Mouse (Mus musculus) kidney, embryonic 14.5 days (tissue): ENCODE results near the gene Igsf8. TPM values are rescaled to one million over a fixed set of nuclear protein-coding genes. Genes with fewer than 3 reads are reported as not detected.

ENCODE experiments used
- ATAC-seq: fragments of 200-750 bp; cut with Nextera tagmentation; 2 replicates; pipeline ENCODE4 v1.8.0; 2017; ENCODE audit warnings: moderate number of reproducible peaks, mild to moderate bottlenecking, moderate TSS enrichment, moderate library complexity; ENCODE audit not compliant: low FRiP score, low TSS enrichment
- H3K27ac ChIP-seq: fragments of 300-500 bp; sonication (generic); 2 replicates; pipeline ENCODE4 v1.5.1; 2014; ENCODE audit warnings: low read depth, mild to moderate bottlenecking, low read length, moderate library complexity, mixed read lengths
- H3K27me3 ChIP-seq: fragments of 300-500 bp; sonication (generic); 2 replicates; pipeline ENCODE4 v1.6.1; 2014; ENCODE audit warnings: mild to moderate bottlenecking, low read length; ENCODE audit not compliant: control insufficient read depth, insufficient read depth
- H3K36me3 ChIP-seq: fragments of 300-500 bp; sonication (generic); 2 replicates; pipeline ENCODE4 v1.6.1; 2014; ENCODE audit warnings: low read length, mixed read lengths; ENCODE audit not compliant: control insufficient read depth, insufficient read depth
- H3K4me1 ChIP-seq: fragments of 300-500 bp; sonication (generic); 2 replicates; pipeline ENCODE4 v1.6.1; 2014; ENCODE audit warnings: low read length, mixed read lengths; ENCODE audit not compliant: control insufficient read depth, insufficient read depth
- H3K4me2 ChIP-seq: fragments of 300-500 bp; sonication (generic); replicated peaks from 2 replicates; pipeline ENCODE4 v1.6.1; 2014; ENCODE audit warnings: low read depth, mild to moderate bottlenecking, low read length
- H3K4me3 ChIP-seq: fragments of 300-500 bp; sonication (generic); 2 replicates; pipeline ENCODE4 v1.5.1; 2014; ENCODE audit warnings: mild to moderate bottlenecking, low read length
- H3K9ac ChIP-seq: fragments of 300-500 bp; sonication (generic); 2 replicates; pipeline ENCODE4 v1.6.1; 2014; ENCODE audit warnings: low read depth, mild to moderate bottlenecking, low read length, moderate library complexity
- H3K9me3 ChIP-seq: fragments of 300-500 bp; sonication (generic); 2 replicates; pipeline ENCODE4 v1.6.1; 2016; ENCODE audit warnings: low read length; ENCODE audit not compliant: control insufficient read depth
- WGBS: fragments of 180-500 bp; shearing (Covaris S2); extraction: QIAGEN DNeasy Blood & Tissue Kit; methylation state at CpG from one replicate; pipeline ENCODE4 v1.1.7; 2014; 5-methylcytosine and 5-hydroxymethylcytosine counted together
- polyA plus RNA-seq: library from polyadenylated mRNA; unstranded; fragments of >200 nt; fragmentation: Nextera tagmentation; extraction: Ambion mirVana; gene quantifications from 2 replicates; pipeline ENCODE4 v1.2.1, GENCODE M21; 2014

The Igsf8 gene
- polyA plus RNA-seq, 1 experiment from 2014 or later = 53.1 TPM

GRCm38 (mm10) chr1:172304443-172304842, 43.0 kb downstream of the Igsf8 start:
- no peak overlapping the region for H3K4me3 ChIP-seq
- no peaks in the 10 kb centered on the region for H3K9me3 ChIP-seq
- no peak overlapping the region for H3K4me2 ChIP-seq
- no peaks in the 10 kb centered on the region for H3K27me3 ChIP-seq
- no peak overlapping the region for H3K27ac ChIP-seq
- H3K4me1 ChIP-seq = peaks cover 19% of the 10 kb centered on the region
- no peaks in the 10 kb centered on the region for H3K36me3 ChIP-seq
- H3K9ac ChIP-seq = no peak overlapping the region
- no peak for ATAC-seq
- 67% methylated on average over 6 of the region's 6 CpGs for WGBS

GRCm38 (mm10) chr1:172305153-172305552, 43.7 kb downstream of the Igsf8 start:
- Histone ChIP-seq H3K27ac (no peak overlapping the region), H3K4me2 (no peak overlapping the region), H3K9me3 (no peaks in the 10 kb centered on the region), H3K9ac (no peak overlapping the region), H3K4me3 (no peak overlapping the region), H3K36me3 (no peaks in the 10 kb centered on the region), H3K4me1 (peaks cover 23% of the 10 kb centered on the region), H3K27me3 (no peaks in the 10 kb centered on the region)
- WGBS = 93% methylated on average over 2 of the region's 2 CpGs
- ATAC-seq = no peak

DNA sequence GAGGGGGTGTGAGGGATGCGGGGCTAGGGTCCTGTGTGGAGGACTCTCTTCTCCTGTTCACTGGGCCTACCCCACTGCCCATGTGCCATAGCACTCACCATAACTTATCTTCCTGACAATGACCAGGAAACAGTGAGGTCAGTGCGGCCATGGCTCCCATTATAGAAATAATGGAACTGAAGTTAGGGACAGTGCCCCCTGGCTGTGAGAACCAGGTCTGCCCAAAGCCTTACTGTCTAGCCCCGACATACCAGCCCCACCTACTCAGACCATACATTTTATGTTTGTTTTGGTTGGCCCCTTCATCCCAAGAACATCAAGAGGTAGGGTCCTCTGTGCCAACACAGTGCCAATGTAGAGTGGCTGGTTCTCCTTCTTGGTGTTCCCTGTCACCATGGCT, 44.2 kb downstream of the Igsf8 start:
- 81% methylated on average over 3 of the region's 3 CpGs for WGBS
- H3K9ac ChIP-seq = no peak overlapping the region
- no peak overlapping the region for H3K27ac ChIP-seq
- peaks cover 27% of the 10 kb centered on the region for H3K4me1 ChIP-seq
- no peaks in the 10 kb centered on the region for H3K9me3 ChIP-seq
- no peak for ATAC-seq
- no peak overlapping the region for H3K4me3 ChIP-seq
- H3K4me2 ChIP-seq = no peak overlapping the region
- no peaks in the 10 kb centered on the region for H3K27me3 ChIP-seq
- no peaks in the 10 kb centered on the region for H3K36me3 ChIP-seq

DNA sequence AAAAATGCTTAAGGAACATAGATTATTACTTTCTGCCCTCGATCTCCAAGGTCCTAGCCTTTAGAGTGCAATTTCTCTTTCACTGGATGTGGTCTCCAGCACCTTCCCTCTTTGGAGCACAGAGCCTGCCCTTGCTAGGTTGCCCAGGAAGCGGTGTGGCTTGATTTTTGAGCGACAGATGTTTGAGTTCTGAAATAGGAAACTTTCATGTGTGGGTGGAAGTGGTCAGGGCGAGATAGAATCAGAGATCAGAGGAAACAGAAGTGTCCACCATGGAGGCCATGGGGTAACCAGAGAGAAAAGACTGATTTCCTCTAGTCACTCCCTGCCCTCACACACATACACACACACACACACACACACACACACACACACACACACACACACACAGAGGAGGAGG, 44.8 kb downstream of the Igsf8 start:
- no peak overlapping the region for H3K4me3 ChIP-seq
- no peak for ATAC-seq
- 57% methylated on average over 4 of the region's 4 CpGs for WGBS
- no peaks in the 10 kb centered on the region for H3K36me3 ChIP-seq
- H3K4me1 ChIP-seq = peaks cover 26% of the 10 kb centered on the region
- no peaks in the 10 kb centered on the region for H3K27me3 ChIP-seq
- H3K9ac ChIP-seq = no peak overlapping the region
- no peak overlapping the region for H3K4me2 ChIP-seq
- no peaks in the 10 kb centered on the region for H3K9me3 ChIP-seq
- no peak overlapping the region for H3K27ac ChIP-seq

DNA sequence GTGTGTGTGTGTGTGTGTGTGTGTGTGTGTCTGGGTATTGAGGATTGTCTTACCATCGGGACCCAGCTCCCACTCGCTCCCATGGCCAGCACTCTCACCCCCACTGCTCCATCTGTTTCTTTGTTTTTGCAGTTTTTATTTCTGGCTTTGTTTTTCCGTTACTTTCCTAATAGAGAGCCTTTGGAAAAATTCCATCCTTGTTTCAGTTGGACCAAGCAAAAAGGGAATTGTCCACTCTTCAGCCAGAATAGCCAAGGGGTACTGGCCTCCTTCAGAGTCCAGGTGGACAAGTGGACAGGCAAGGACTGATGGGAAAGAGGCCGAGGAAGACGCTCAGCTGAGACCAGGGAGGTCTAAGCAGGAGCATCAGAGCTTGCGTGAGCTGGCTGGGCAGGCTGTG, 45.4 kb downstream of the Igsf8 start:
- H3K4me3 ChIP-seq = no peak overlapping the region
- H3K9me3 ChIP-seq = no peaks in the 10 kb centered on the region
- no peaks in the 10 kb centered on the region for H3K27me3 ChIP-seq
- ATAC-seq = no peak
- no peak overlapping the region for H3K27ac ChIP-seq
- H3K36me3 ChIP-seq = no peaks in the 10 kb centered on the region
- H3K4me2 ChIP-seq = no peak overlapping the region
- 61% methylated on average over 6 of the region's 6 CpGs for WGBS
- H3K9ac ChIP-seq = no peak overlapping the region; the same call in 1 of the 2 replicates
- peaks cover 22% of the 10 kb centered on the region for H3K4me1 ChIP-seq

- Histone ChIP-seq H3K36me3 (no peaks in the 10 kb centered on the region), H3K9ac (0 out of 2 replicates have a peak overlapping the region, but pooled peaks have one; percentile 4), H3K27me3 (no peaks in the 10 kb centered on the region), H3K4me2 (no peak overlapping the region), H3K27ac (no peak overlapping the region), H3K4me1 (peaks cover 23% of the 10 kb centered on the region), H3K9me3 (no peaks in the 10 kb centered on the region), H3K4me3 (no peak overlapping the region)
- no peak for ATAC-seq
- WGBS = 64% methylated on average over 10 of the region's 10 CpGs
Observed at GRCm38 (mm10) chr1:172307936-172308335, 46.5 kb downstream of the Igsf8 start.

GRCm38 (mm10) chr1:172308409-172308808, 47.0 kb downstream of the Igsf8 start:
- peaks cover 23% of the 10 kb centered on the region for H3K4me1 ChIP-seq
- no peaks in the 10 kb centered on the region for H3K36me3 ChIP-seq
- H3K27ac ChIP-seq = no peak overlapping the region
- H3K27me3 ChIP-seq = no peaks in the 10 kb centered on the region
- WGBS = 100% methylated on average over 1 of the region's 1 CpGs
- H3K4me2 ChIP-seq = no peak overlapping the region
- 0 out of 2 replicates have a peak overlapping the region, but pooled peaks have one; percentile 4 for H3K9ac ChIP-seq
- no peaks in the 10 kb centered on the region for H3K9me3 ChIP-seq
- ATAC-seq = no peak
- H3K4me3 ChIP-seq = no peak overlapping the region

DNA sequence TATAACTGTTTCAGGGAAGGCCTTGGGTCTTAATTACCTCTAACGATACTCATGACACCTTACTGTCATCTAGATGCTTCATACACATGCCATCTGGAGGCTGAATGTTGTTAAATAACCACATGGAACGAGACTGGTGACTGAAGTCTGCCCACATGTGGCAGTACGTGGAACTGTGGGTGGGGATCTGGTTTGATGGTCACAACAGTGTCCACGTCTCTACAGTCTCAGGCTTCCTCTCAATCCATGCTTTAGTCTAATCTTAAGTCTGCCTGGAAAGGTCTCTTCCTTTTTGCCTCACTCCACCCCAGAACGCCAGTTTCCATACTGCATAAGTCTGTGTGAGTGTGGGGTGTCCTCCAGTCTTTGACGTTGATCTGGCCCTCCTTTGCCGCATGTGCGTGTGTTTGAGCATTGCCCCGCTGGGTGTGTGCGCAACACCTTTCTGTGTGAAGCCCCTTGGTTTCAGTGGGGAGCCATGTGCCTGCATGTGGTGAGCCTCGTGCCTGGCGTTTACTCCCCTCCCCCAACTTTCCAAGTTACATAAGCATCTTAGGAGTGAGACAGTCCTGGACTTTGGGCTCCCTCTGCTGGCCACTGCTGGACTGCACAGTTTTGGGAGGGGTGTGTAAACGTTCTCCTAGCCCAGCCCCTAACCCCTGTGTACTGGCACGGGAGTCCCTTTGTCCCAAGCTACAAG, 48.4 kb downstream of the Igsf8 start:
- ATAC-seq = peak; percentile 78
- no peaks in the 10 kb centered on the region for H3K9me3 ChIP-seq
- H3K4me3 ChIP-seq = peak overlapping the region; percentile 29
- no peaks in the 10 kb centered on the region for H3K36me3 ChIP-seq
- H3K4me1 ChIP-seq = peaks cover 29% of the 10 kb centered on the region
- no peaks in the 10 kb centered on the region for H3K27me3 ChIP-seq
- H3K4me2 ChIP-seq = peak overlapping the region; percentile 60
- H3K9ac ChIP-seq = peak overlapping the region; percentile 60; the same call in 1 of the 2 replicates
- 2% methylated on average over 14 of the region's 14 CpGs for WGBS
- peak overlapping the region; percentile 83 for H3K27ac ChIP-seq

DNA sequence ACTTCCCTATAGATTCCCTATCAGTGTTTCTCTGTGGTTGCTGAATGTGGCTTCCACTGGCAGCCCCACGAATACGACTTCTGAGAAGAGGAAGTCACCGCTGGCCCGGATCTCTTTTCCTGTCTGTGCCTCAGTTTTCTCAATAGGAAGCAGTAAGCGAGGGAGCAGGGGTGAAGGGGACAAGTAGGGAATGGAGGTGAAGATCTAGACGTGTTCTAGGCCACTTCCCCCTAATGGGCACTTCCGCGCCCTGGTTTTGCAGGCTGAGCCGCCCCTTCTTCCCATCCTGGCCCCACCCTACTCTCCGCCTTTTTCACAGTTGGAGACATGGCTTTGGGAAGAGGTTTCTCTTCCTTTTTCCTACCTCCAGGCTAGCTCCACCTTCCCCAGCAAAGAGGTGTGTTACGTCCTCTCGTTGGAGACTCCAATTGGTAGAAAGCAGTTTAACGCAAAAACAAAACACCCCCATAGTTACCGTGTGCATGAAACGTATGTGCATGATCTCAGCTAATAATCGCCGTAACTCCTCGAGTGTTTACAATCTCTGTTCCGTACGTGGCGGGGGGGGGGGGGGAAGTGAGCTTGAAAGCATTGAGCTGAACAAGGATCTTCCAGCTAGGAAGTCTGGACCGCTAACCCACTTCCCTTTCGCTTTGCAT, 49.9 kb downstream of the Igsf8 start:
- Histone ChIP-seq H3K4me3 (peak overlapping the region; percentile 71), H3K27ac (peak overlapping the region; percentile 91), H3K4me2 (peak overlapping the region; percentile 89), H3K36me3 (no peaks in the 10 kb centered on the region; the same call in 1 of the 2 replicates), H3K9me3 (no peaks in the 10 kb centered on the region), H3K27me3 (no peaks in the 10 kb centered on the region), H3K4me1 (peaks cover 29% of the 10 kb centered on the region), H3K9ac (peak overlapping the region; percentile 72; the same call in 1 of the 2 replicates)
- ATAC-seq = peak; percentile 11; the same call in 1 of the 2 replicates
- WGBS = 6% methylated on average over 23 of the region's 23 CpGs
